Mouse (Mus musculus) effector memory CD4-positive, alpha-beta T cell, adult 7 months (primary cell): ENCODE data around the gene Sf3a1. TPM values are rescaled to one million over a fixed set of nuclear protein-coding genes. Genes with fewer than 3 reads are reported as not detected.

Source experiments
- polyA plus RNA-seq: library from polyadenylated mRNA; unstranded; fragments of 100-300 nt; shearing (Covaris generic); gene quantifications from one replicate; pipeline ENCODE4 v1.2.1, GENCODE M21; 2017

Gene Sf3a1
- polyA plus RNA-seq, result 38.1 TPM

GRCm38 (mm10) chr11:4159808-4160708, at the start of gene Sf3a1, which contains the start of gene Ccdc157:
TSS of gene Sf3a1 (plus strand) at chr11:4160350.
TSS of gene Ccdc157 (minus strand) at chr11:4160293.

GRCm38 (mm10) chr11:4122742-4123579, 37.2 kb upstream of the Sf3a1 start, which contains the start of gene Sec14l2:
TSS of gene Sec14l2 (minus strand) at chr11:4123415.

GRCm38 (mm10) chr11:4134986-4135935, 24.9 kb upstream of the Sf3a1 start, which contains the start of gene Rnf215:
TSS of gene Rnf215 (plus strand) at chr11:4135202.

GRCm38 (mm10) chr11:4186486-4187317, 26.6 kb downstream of the Sf3a1 start, which contains the start of gene Tbc1d10a:
TSS of gene Tbc1d10a (plus strand) at chr11:4186789.

GRCm38 (mm10) chr11:4217914-4218629, 57.9 kb downstream of the Sf3a1 start, which contains the start of gene Castor1:
TSS of gene Castor1 (plus strand) at chr11:4218225.

Other genes starting within 250 kb of the Sf3a1 start
- 2.7 TPM for gene Slc35e4, start 245.7 kb upstream of the Sf3a1 start, polyA plus RNA-seq
- 17.8 TPM for gene Tcn2, start 228.2 kb upstream of the Sf3a1 start, polyA plus RNA-seq
- 57.1 TPM for gene Pes1, start 196.4 kb upstream of the Sf3a1 start, polyA plus RNA-seq
- 0.45 TPM for gene 4930556J24Rik, start 183.6 kb upstream of the Sf3a1 start, polyA plus RNA-seq
- gene Gal3st1, start 176.7 kb upstream of the Sf3a1 start, polyA plus RNA-seq, result not detected
- 0.11 TPM for gene Sec14l4, start 128.9 kb upstream of the Sf3a1 start, polyA plus RNA-seq
- 0.62 TPM for gene Sec14l3, start 95.5 kb upstream of the Sf3a1 start, polyA plus RNA-seq
- 0.63 TPM for gene Mtfp1, start 64.9 kb upstream of the Sf3a1 start, polyA plus RNA-seq
- 0.62 TPM for gene Sec14l2, start 36.9 kb upstream of the Sf3a1 start, polyA plus RNA-seq
- 27.5 TPM for gene Rnf215, start 25.1 kb upstream of the Sf3a1 start, polyA plus RNA-seq
- 7.3 TPM for gene Ccdc157, start 57 bp upstream of the Sf3a1 start, polyA plus RNA-seq
- gene Tbc1d10a, start 26.4 kb downstream of the Sf3a1 start, polyA plus RNA-seq, result 93.1 TPM
- gene Castor1, start 57.9 kb downstream of the Sf3a1 start, polyA plus RNA-seq, result 25.3 TPM
- 7.5 TPM for gene Osm, start 76.1 kb downstream of the Sf3a1 start, polyA plus RNA-seq
- gene Lif, start 97.2 kb downstream of the Sf3a1 start, polyA plus RNA-seq, result 3.1 TPM